Mouse (Mus musculus): ENCODE data around the gene Gm21858. TPM values are rescaled to one million over a fixed set of nuclear protein-coding genes. Genes with fewer than 3 reads are reported as not detected.
"Not testable (repeated sequence)": the region's sequence is repeated elsewhere in the genome, so short reads cannot be mapped to it uniquely, and the experiment has no call there.

The Gm21858 gene
- not detected in 2 replicates for polyA plus RNA-seq (2014; fragmentation: Nextera tagmentation; extraction: Ambion mirVana)

DNA sequence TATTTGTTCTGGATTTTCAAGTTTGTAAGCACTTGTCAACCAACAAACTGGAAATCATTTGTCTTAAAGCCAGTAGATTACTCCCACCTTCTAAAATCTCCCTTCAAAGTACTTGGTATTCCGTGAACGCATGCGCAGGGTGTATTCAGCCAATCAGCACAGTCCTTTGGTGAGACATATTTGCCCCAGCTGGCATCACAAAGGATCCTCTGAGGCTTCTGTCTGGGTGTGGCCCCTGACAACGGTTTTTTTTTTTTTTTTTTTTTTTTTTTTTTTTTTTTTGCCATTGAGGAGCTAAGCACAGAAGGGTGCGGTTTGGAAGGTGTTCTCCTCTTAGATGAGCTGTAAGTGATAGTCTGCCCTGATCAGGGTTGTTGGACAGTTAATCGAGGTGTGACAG, at the start of gene Gm21858:
Gene Gm21858, plus strand, starts transcription at position 301 of the 400 bp plus-strand sequence.
- not testable (repeated sequence) for ATAC-seq (ENCODE audit: insufficient number of reproducible peaks, insufficient read depth, low FRiP score, low read depth); H3K9ac ChIP-seq (ENCODE audit: low read length)

More for the DNA sequence above, at the start of gene Gm21858:
- H3K27me3 ChIP-seq (ENCODE audit: control insufficient read depth, insufficient read depth, low read length); H3K4me3 ChIP-seq (ENCODE audit: control insufficient read depth in 1 of 2, insufficient read depth in 1 of 2, low read depth in 1 of 2, low read length in 2 of 2); H3K36me3 ChIP-seq (ENCODE audit: control insufficient read depth, insufficient read depth, low read length); H3K4me1 ChIP-seq (ENCODE audit: control insufficient read depth in 2 of 2, insufficient read depth in 2 of 2, low read length in 2 of 2); H3K4me2 ChIP-seq (ENCODE audit: low read length); H3K9me3 ChIP-seq (ENCODE audit: control insufficient read depth, low read length); H3K27ac ChIP-seq (replicated peaks in 1 of 2; ENCODE audit: control insufficient read depth in 1 of 2, insufficient read depth in 1 of 2, low read depth in 2 of 2, low read length in 2 of 2): not testable (repeated sequence)
- WGBS = no CpG with 5 or more reads among the region's 6 CpGs
